Mouse (Mus musculus) G1E-ER4 (cell line): Measurements from ENCODE around the gene Hoxd8. TPM values are rescaled to one million over a fixed set of nuclear protein-coding genes. Genes with fewer than 3 reads are reported as not detected.

Source experiments
- GATA1 ChIP-seq: IDR thresholded peaks from one replicate; pipeline ENCODE4 v1.8.0; 2012; ENCODE audit warnings: low read length, inconsistent platforms
- polyA plus RNA-seq: library from polyadenylated mRNA; stranded (reverse); fragments of >175 nt; gene quantifications from 2 replicates; pipeline ENCODE4 v1.2.3, GENCODE M21; 2012

The Hoxd8 gene
- polyA plus RNA-seq, 1 experiment, result not detected

- TF ChIP-seq GATA1, result no peak
Observed at GRCm38 (mm10) chr2:74667191-74667841, 37.1 kb upstream of the Hoxd8 start.

GRCm38 (mm10) chr2:74667842-74668357 is 36.5 kb upstream of the Hoxd8 start, which contains the start of gene Hoxd13:
Hoxd13 (plus strand) TSS chr2:74668310.
- no peak for TF ChIP-seq GATA1

- TF ChIP-seq GATA1, result no peak
Observed at GRCm38 (mm10) chr2:74668370-74669229, 35.8 kb upstream of the Hoxd8 start.

DNA sequence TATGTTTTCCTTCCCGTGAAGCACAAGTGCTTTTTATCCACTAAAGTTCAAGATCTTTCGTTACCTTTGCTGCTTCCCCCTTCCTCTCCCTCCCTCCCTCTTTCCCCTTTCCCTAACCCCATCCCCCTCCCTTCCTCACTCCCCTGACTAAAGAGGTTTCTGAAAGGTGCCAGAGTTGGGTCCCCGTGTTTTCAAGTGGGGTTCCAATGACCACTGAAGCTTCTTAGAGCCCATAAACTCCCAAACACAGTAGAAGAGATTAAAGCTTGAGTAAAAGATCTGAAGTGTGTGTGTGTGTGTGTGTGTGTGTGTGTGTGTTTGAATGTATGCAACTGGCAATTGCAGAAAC is 35.2 kb upstream of the Hoxd8 start:
- TF ChIP-seq GATA1, result no peak

GRCm38 (mm10) chr2:74669650-74670235 is 34.7 kb upstream of the Hoxd8 start:
- TF ChIP-seq GATA1, result no peak

DNA sequence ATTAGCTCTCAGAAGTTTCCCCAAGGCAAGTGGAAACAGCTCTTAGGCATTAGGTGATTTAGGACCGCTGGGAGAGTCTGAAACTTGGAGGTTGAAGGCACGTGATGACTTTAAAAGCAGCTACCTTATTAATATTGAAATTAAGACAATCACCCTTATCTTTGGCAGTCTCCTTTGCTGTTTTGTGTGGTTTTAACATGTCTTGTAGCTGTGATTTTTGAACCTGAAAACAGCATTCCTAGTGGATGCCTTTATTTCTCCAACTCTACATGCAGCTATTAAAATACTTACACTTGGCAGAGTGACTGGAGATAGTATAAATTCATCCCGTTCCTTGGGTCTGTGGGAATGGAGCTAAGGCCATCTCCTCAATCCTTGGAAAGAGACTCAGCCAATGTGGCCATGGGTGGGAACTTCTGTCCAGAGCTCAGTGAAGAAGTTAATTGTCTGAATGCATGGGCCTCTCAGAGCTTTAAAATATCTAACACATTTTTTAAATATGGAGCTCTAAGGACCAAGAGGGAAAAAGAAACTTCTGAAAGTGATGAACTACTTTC is 33.7 kb upstream of the Hoxd8 start:
- TF ChIP-seq GATA1, result no peak

DNA sequence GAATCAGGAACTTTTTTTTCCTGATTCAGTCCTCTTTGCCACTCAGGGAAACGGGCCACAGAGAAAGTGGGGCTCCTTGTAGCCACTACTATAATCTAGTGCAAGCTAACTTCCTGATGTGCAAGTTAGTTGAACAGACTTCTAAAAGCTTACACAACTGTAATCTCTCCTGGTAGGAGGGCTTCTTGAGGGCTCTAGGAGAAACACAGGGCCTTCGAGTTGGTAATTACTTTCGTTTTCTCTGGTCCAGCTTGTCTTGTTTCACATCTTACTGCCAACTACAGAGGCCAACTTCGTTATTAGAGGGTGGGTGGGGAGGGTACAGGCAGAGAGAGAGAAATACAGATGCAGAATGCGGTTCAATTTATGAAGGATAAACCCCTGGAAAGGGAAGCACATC is 32.6 kb upstream of the Hoxd8 start:
- no peak for TF ChIP-seq GATA1

GRCm38 (mm10) chr2:74672481-74673362 is 31.7 kb upstream of the Hoxd8 start:
- TF ChIP-seq GATA1, result no peak

- TF ChIP-seq GATA1, result no peak
Observed at GRCm38 (mm10) chr2:74673835-74674425, 30.5 kb upstream of the Hoxd8 start.

DNA sequence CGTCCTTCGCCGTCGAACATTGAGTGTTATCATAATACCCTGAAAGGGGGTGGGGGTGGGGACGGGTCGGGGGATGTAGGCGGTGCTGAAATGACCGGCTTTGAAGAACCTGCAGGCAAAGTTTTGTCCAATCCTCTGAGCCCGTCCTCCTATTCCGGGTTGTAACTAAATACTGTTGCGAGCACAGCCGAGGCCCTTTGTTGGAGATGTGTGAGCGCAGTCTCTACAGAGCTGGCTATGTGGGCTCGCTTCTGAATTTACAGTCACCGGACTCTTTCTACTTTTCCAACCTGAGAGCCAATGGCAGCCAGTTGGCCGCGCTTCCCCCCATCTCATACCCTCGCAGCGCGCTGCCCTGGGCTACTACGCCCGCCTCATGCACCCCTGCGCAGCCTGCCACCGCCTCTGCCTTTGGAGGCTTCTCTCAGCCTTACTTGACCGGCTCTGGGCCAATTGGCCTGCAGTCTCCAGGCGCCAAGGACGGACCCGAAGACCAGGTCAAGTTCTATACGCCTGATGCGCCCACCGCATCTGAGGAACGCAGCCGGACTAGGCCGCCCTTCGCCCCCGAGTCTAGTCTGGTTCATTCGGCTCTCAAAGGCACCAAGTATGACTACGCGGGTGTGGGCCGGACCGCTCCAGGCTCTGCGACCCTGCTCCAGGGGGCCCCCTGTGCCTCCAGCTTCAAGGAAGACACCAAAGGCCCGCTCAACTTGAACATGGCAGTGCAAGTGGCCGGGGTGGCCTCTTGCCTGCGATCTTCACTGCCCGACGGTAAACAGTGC is 29.3 kb upstream of the Hoxd8 start, which contains the start of gene Hoxd12:
Gene Hoxd12 (plus strand): TSS at position 133 of the 785 bp plus-strand sequence.
- no peak for TF ChIP-seq GATA1

DNA sequence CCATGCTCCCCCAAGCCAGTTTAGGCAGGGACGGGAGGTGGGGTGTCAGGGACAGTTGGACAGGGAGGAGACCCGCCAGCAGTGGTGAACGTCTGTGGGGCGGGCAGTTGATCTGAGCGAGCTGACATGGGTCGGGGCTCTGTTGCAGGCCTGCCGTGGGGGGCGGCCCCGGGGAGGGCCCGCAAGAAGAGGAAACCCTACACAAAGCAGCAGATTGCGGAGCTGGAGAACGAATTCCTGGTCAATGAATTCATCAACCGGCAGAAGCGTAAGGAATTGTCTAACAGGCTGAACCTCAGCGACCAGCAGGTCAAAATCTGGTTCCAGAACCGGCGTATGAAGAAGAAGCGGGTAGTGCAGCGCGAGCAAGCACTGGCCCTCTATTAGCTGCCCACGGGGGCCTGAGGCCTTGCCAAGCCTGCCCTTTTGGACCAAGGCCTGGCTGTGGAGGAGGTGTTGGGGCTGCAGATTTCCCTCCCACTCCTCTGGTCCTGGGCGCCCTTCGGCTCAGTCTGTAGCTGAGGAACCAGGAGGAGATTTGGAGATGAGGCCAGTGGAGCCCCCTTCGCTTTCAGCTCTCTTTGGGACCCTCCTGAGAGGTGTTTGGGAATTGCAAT is 28.6 kb upstream of the Hoxd8 start:
- TF ChIP-seq GATA1, result no peak

- TF ChIP-seq GATA1, result no peak
Observed at GRCm38 (mm10) chr2:74676376-74677052, 27.9 kb upstream of the Hoxd8 start.

DNA sequence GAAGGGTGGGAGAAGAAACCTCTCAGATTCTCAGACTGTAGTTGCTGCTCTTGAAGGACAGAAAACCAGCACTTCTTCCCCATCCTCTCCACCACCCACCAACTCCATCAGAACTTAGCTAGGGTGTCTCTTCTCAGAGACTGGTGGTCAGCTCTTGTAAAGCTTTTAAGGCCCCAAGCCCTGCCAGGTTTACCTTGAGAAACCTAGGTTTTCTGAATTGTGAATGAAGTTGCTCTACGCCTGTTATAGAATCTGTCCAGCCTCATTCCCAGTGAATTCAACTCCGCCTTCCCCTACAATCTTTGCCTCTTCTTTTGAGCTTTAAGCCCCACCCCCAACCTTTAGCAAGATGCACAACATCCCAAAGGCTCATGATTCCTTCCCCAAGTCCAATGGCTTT is 27.3 kb upstream of the Hoxd8 start:
- TF ChIP-seq GATA1, result no peak
